Mouse (Mus musculus) lung, postnatal 10 days (tissue): ENCODE results near the gene Eml2.

Source experiments
- DNase-seq: peaks from one replicate; pipeline ENCODE4 v3.0.0; 2021

Gene Eml2

DNA sequence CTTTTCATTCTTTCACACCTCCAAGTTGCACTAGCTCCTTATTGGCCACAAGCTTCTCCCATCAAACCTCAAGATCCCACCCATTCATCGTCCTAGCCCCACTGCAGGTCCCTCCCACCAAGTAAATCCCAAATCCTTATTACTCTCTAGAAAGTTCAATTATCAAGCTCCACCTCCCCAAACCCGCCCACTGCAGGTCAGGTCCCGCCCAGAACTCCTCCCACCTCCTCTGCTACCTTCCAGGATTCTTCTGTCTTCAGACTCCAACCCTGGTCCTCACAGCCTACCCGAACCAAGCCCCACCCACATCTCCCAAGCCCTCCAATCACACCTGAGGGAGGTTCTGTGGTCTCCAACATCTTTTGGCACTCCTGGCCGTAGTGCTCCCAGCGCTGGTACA lies 12.0 kb upstream of the Eml2 start:
- DNase-seq = peak; percentile 57

DNA sequence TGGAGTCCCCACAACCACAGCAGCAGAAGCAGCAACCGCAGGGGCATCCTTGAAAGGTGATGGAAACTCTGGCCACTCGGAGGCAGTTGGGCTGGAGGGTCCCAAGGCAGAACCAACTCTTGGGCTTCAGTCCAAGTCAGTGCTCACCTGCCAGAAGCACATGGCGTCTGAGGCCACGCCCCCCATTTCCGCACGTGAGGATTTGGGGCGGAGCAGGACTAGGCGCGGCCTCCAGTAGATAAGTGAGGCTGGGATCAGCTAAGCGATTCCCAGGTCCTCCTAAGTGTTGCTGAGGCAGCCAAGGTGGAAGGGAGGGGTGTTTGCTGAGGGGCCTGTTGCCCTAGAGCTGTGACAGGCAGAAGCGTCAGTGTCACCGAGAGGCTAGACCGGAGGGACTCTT lies 11.2 kb upstream of the Eml2 start:
- no peak for DNase-seq

DNA sequence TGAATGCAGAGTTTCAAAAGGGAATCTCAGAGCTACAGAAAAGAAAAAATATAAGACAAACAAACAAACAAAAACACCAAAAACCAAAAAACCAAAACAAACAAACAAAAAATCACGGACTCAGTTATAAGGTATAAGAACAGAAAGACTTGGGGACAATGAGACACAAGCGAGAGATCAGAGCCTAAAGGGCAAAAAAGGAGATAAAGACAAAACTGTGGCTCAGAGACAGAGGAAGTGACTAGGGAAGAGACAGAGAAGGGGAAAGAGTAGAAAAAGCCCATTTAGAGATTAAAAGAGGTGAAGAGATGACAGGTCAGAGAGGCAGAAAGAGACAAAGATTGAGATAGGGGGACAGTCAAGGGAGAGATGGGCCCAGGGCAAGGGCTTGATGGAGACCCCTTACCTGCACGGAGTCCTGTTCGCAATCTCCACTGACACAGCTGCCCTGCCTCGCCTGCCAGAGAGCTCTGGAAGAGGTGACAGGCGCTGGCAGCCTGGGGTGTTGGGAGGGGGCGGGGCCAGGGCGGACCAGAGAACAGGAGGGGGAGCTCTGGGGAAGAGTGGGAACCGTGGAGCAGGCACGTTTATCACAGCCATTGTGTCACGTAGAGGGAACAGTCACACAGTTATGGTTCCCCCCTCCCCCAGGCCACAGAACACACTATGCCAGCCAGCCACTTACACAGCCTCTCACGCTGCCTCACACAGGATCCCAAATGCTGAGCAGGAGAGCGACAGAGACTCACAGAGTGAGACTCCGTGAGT lies 10.4 kb upstream of the Eml2 start, which contains the start of gene Gipr:
Gipr (minus strand) TSS at position 472 of the 768 bp plus-strand sequence.
- DNase-seq = peak; percentile 56

DNA sequence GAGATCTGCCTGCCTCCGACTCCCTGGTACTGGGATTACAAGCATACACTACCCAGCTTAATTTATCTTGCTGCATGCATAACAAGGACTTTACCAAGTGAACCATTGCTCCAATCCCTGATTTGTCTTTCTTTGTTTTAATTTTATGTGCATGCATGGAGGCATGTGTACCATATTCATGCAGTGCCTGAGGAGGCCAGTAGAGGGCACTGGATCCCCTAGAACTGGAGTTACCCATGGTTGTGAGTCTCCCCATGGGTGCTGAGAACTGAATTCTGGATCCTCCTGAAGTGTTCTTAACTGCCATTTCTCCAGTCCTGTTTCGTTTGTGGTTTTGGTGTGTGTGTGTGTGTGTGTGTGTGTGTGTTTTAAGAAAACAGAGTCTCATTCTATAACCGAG lies 9.2 kb upstream of the Eml2 start:
- no peak for DNase-seq

DNA sequence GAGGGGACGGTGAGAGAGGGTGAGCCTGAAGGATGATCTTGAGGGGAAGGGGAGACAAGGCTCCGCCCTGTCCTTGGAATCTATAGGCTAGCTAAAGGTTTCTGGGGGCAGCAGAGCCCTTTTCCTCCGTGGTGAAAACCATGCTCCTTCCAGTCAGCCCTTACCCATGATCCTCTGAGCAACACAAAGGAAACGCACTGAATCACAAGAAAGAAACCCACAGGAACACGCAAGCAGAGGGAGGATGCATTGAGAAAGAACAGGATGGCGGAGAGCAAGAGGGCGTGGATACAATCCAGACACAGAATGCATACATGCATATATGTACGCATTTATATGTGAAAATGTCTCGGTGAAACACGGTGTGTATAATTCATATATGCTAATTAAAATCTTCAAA lies 6.7 kb upstream of the Eml2 start:
- DNase-seq = no peak

DNA sequence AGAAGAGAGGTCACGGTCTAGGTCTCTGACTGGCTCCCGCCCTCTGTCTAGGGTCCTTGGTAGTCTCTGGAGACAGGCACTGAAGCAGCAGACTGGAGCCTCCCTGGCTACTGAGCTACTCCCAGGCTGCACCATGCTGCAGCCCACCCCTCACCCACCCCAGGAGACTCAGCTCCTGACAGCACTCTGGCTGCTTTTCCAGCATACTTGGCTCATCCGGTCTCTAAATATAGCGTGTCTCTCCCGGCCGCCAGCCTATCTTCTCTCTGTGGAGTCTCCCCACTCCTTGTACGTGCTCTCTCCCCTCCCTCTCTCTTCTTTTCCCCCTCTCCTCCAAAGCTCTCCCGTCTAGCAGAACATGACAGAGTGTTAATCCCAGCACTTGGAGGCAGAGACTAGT lies 6.1 kb upstream of the Eml2 start:
- peak; percentile 66 for DNase-seq

DNA sequence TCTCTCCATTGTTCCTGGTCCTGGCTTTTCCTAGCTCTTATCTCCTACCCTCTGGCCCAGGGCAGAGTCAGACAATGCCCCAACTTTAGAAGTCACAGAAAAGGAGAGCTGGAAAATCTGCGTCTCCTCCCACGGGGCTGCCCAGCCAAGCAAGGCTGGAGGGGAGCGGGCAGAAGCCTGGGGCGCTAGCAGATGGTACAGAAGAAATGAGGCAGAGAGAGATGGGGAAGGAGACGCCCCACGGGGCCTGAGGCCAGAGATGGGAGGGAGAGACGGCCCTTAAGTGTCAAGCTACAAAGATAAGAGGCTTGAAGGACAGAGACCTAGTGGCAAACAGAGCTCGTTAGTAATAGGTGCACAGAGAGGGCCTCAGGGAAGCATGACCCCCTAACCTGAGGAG lies 4.4 kb upstream of the Eml2 start:
- no peak for DNase-seq

DNA sequence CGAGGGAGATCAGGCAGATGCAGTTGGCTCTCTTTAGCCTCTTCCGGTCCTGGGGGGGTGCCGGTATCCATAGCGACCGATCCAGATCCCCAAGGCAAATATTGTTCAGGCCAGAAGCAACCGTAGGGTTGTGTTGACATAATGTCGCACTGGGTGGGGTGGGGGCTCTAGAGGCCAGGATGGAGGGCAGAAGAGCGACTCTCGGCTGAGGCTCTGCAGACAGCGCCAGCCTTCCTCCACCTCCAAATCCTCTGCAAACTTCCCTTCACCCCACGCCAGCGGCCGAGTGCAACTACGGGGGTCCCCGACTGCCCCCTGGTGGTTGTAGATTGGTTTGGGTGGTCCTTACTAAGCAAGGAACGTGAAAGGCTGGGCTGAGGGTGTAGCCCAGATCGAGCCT lies 3.3 kb upstream of the Eml2 start:
- DNase-seq = peak; percentile 94

DNA sequence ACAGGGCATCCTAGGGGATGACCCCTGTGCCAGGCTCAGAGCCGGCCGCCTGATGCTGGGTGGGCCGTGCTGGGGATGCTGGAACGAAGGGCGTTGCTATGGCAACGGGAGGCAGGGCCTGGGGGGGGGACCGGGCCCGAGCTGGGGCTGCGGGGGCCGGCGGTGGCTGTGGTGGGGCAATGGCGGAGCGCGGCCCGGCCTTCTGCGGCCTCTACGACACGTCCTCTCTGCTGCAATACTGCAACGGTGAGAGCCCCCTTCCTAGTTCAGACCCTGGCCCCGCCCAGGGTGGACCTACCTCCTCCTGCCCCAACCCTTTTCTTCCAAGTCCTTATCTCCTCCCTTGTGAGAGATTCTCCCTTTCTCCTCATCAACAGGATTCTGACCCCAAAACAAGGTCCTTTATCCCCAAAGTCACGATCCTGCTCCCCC lies 311 bp downstream of the Eml2 start:
- DNase-seq = no peak

DNA sequence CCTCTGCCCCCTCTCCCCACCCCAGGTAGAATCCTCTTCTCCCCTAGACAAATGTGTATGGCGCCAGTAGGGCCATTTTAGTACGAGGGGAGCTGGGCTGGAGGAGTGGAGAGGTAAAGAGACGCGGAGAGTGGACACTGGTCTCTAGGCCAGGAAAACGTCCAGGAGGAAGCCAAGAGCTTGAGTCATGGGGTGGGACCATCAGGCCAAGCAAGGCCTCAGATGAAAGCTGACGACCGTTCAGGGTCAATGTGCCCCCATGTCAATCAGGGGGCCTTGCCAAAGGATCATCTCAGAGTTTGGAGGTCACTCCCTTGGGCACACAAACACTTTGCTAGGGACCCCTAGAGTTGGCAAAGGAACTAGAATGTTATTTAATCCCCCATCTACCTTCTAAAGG lies 995 bp downstream of the Eml2 start:
- no peak for DNase-seq

DNA sequence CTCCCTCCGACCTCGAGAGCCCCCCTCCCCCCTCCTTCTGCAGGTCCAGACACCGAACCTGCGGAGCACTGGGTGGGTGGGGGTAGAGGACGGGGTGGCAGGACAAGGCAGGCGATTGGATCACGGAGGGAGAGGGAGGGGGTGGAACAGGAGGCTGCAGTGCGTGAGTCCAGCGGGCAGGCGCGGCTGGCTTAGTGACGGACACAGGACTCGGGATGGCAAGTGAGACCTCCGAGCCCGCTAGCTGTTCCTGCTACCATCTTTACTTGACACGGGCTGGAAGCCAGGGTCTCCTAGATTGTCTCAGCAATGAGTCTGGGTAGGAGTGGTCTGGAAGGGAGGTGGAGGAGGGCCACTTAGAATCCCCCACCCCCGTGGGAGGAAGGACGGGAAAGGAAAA lies 1.8 kb downstream of the Eml2 start:
- no peak for DNase-seq

DNA sequence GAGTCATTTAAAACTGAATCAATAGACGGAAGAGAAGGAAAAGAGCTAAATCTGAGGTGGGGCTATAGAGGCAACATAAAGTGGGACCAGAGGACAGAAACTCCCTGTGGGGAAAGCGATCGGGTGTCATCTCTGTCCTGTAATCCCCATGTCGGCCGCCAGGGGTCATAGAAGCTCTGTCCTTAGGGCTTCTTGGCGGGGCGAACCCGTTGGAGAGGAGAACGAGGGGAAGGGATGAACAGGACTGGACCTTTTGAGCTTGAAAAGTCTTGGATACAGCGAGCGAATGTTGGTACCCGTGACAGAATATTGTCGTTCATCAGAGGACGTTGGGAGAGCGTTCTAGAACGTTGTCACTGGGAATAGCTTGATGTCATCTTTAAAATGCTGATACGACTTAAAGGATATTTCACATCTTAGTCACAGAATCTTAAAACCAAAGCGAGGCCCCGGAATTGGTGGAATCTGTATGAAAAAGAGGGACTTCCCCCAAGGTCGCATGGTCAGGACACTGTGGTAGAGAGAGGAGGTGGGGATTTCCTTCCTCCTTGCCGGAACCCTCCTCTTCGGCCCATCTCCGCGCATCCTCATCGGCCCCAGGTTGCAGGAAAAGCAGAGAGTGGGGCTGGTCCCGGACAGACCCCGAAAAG lies 2.3 kb downstream of the Eml2 start:
- DNase-seq = peak; percentile 83

DNA sequence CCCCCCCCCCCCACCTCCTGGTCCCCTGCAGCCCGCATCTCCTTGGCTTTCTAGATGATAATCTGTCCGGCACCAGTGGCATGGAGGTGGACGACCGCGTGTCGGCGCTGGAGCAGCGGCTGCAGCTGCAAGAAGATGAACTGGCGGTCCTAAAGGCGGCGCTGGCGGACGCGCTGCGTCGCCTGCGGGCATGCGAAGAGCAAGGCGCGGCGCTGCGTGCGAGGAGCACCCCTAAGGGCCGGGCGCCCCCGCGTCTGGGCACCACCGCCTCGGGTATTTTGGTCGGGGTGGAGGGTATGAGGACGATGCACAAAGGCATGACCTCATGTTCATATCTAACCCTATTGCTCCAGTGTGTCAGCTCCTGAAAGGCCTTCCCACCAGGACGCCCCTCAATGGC lies 3.0 kb downstream of the Eml2 start:
- peak; percentile 81 for DNase-seq

DNA sequence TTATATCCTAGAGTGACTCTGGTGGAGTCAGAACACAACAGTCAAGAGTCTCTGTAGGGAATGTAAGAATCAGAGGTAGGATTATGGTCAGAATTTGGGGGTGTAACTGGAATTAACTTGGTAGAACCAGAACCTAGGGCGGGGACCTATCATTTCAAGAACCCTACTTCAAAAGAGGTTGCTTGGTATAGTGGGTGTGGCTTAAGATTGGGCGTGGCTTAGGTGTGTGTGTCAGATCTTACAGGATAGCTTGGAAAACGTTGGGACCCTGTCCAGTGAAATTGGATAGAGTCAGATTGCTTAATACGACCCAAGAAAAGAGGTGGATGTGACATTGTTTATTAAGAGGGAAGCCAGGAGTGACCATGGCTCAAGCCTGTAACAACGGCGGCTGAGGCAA lies 3.7 kb downstream of the Eml2 start:
- no peak for DNase-seq

DNA sequence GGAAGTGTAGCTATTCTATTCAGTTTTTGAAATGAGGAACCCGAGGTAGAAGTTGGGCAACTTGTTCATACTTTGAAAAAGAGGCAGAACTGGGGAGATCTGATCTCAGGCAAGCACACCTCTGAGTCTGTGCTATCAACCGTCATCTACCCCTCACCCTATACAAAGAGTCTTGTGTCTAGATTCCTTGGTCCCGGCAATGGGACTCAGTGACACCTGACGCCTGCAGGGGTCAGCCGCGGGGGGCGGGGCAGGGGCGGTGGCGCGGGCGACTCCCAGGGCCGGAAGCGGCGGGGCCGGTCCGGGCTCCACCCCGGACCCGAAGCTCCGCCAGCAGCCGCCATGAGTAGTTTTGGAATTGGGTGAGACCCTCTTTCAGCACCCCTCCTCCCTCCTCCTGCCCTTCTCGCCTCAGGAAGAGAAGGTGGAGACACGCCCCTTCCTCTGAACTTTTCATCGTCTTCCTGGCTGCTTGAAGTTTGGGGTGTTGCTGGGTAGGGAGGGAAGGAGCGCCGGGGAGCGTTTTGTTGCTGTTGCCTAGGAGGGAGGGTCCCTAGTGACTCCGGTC lies 4.7 kb downstream of the Eml2 start:
- DNase-seq = peak; percentile 67

DNA sequence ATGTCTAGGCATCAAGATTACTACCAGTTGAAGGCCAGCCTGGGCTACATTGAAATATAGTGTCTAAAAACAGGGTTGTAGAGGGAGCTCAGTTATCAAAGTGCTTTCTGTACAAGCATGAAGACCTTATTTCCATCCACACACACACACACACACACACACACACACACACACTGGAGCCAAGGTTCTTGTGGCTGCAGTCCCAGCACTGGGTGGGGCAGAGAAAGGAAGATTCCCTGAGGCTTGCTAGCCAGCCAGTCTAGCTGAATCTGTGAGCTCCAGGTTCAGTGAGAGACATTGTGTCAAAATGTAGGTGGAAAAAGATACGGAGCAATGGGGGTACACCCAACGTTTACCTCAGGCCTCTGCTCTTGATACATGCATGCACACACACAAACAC lies 8.0 kb downstream of the Eml2 start:
- DNase-seq = no peak

DNA sequence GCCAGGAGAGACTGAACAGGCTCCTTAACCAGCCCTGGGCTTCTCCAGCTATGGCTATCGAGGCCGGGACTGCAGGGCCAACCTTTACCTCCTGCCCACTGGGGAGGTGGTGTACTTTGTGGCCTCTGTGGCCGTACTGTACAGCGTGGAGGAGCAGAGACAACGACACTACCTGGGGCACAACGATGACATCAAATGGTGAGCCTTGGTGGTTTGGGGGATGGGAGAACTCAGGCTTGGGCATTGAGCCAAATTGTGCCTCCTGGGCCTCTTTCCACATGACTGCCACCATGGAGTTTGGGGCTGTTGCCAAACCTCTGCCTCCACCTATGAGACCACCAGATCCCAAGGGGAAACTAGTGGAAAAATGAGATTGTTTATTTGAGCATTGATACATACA lies 8.5 kb downstream of the Eml2 start:
- DNase-seq = no peak

DNA sequence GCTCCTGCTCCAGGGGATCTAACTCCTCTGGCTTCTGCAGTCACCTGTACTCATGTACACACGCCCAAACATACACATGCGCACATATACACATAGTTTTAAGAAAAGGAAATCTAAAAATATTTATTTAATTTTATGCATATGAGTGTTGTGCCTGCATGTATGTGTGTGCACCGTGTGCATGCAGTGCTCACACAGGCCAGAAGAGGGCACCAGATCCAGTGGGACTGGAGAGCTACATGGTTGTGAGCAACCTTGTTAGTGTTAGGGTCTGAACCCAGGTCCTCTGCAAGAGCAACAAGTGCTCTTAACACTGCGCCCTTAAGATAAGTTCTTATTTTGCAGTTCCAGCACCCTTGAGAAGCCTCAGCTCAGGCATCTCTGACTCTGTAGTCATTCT lies 18.5 kb downstream of the Eml2 start:
- DNase-seq = no peak

DNA sequence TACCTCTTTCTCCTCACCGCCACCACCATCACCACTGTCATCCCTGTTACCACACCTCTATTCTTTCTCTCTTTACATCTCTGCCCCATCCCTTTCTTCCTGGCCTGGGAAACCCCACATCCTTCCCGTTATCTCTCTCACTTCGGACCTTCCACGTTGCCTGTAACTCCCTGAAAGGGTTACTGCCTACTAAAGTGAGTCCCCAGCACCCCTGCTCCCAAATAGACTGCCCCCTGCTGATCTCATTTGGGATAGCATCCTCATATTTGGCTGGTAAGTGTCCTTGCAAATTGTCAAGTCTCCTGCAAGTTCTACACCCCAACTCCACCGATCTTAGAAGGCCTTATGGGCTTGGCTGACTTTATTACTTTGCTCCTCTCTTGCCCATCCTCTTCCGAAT lies 20.5 kb downstream of the Eml2 start:
- DNase-seq = peak; percentile 69

DNA sequence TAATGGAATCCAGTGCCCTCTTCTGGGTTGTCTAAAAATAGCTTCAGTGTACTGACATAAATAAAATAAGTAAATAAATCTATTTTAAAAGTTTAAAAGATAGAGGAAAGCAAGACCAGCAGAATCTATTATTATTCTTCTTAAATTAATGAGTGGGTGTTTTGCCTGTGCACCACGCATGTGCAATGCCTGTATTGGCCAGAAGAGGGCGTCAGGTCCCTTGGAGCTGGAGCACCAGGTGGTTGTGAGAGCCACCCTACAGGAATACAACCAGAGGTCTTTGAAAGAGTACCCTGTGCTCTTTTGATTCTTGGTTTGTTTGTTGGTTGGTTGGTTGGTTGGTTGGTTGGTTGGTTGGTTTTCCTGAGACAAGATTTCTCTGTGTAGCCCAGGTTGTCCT lies 21.8 kb downstream of the Eml2 start:
- peak; percentile 53 for DNase-seq

DNA sequence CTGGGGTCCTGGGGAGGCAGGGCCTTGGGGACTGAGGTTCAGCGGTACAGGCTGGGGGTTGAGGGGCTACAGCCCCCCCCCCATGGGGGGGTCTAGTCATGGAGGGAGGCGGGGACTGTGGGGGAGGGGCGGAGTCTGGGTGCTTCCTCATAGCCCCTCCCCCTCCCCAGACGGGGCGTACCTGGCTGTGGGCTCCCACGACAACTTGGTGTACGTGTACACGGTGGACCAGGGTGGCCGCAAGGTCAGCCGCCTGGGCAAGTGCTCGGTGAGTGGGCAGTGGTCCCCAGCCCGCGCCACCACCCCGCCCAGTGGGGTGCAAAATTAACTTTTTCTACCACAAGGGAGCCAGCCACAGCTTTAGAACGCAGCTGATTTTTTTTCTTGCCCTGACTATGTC lies 25.4 kb downstream of the Eml2 start:
- no peak for DNase-seq

DNA sequence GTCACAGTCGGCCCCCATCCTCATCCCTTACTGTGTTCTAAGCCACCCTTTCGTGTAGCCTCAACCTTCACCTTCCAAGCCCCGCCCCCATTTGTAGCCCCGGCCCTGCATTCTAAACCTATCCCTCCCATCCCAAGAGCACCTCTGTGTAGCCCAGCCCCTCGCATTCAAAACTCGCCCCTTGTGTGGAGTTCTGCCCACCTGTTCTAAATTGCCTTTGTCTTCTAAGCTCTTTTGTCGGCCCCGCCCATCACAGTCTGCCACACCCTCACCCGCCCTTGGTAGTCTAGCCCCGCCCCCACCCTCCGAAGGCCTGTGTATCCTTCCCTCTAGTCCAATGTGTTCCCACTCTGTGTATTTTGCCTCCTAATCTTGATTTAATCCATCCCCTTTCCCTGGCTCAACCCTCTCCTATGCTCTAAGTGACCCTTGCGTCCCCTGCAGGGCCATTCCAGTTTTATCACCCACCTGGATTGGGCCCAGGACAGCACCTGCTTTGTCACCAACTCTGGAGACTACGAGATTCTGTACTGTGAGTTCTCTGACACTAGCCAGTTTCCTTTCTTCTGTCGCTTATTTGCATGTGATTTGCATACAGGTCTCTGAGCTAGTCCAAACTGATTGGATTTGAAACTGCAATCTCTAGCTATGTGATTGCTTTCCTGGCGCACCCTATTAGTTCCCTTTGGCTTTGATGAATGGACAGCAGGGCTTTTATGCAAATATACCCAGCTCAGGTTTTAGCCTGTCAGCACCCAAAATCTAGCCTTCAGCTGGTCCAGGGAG lies 26.0 kb downstream of the Eml2 start:
- DNase-seq = no peak

DNA sequence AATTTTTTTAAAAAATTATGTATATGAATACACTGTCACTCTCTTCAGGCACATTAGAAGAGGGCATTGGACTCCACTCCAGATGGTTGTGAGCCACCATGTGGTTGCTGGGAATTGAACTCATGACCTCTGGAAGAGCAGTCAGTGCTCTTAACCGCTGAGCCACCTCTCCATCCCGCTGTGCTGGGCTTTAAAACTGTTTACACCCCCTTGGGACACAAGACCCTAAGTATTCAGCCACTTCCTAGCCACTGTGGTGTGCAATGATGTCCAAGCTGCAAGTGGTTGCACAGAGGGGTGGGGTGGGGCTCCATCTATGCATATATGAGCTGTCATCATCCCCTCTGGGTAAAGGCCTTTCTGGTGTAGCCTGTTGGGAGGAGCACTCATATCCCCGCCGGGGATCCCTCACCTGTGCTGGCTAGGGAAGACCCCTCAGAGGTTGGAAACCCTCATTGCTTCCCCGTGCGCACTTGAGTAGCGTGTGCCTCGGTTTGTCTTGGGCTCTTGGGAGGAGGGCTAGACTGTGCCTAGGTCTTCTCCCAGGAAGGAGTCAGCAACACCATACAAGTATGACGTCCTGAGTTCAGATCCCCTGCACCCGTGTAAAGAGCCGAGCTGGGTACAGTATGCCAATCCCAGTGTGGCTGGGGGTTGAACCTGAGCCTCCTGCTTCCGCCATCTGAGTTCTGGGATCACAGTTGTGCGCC lies 32.1 kb downstream of the Eml2 start:
- DNase-seq = no peak
